Mouse (Mus musculus) cerebellum, adult 11-12 months (tissue): ENCODE measurements around the gene Rpsa.

Source experiments
- DNase-seq: peaks from one replicate; pipeline ENCODE4 v3.0.0; 2022

Rpsa gene

DNA sequence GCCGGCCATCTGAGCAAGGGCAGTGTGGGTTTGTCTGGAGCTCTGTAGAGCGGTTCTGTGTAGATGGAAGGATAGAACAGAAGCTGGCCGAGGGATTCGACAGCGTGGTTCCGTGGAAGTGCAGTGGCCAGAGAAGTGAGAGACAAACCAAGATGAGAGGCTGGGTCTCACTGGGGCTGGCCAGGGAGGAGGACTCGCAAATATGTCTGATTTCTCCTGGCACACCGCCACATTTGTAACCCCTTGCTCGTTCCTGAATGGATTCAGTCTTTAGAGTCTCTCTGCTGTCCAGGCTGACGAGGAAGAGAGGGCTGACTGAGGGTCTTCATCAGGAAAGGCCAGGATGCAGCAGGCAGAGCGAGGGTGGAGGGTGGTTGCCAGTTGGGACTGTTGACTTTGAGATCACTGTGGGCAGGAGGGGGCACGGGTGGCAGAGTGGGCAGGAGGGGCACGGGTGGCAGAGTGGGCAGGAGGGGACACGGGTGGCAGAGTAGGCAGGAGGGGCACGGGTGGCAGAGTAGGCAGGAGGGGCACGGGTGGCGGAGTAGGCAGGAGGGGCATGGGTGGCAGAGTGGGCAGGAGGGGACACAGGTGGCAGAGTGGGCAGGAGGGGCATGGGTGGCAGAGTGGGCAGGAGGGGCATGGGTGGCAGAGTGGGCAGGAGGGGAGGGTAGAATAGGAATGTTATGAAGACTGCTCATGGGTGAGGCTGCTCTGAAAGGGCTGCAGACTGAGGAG, 13.3 kb upstream of the Rpsa start:
- DNase-seq = no peak

DNA sequence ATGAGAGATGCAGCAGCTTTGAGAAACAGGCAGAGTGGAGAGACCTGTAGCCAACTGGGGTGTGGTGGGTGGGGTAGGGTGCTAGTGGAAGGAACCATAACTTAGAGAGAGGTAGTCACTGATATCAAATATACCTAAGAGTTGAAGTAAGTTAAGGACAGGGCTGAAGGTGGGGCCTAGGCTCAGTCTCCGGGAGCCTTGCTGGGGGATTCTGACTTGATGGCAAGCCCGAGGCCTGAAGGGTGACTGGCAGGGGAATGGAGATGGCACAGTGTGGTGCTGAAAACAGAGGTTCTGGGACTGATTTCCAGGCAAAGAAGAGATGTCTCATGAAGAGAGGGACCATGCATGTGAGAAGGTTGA, 12.7 kb upstream of the Rpsa start:
- no peak for DNase-seq

DNA sequence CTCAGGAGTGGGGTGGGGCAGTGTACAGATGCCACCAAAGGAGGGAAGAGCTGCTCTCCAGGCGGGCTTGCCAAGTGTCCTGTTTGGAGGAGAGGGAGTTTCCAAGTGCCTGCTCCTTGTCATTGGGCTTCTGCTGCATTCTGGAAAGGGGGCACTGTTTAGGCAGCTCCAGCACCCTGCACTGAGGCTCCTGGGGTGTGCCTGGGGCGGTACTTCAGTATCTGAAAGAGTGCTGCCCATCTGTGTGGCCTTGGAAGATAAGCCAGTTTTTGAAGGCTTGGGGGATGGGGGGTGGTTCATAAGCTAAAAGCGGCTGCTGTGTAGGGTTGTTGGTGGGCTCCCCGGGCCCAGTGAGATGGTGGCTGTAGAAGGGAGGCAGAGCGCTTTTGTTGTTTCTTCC, 11.9 kb upstream of the Rpsa start:
- DNase-seq = no peak

DNA sequence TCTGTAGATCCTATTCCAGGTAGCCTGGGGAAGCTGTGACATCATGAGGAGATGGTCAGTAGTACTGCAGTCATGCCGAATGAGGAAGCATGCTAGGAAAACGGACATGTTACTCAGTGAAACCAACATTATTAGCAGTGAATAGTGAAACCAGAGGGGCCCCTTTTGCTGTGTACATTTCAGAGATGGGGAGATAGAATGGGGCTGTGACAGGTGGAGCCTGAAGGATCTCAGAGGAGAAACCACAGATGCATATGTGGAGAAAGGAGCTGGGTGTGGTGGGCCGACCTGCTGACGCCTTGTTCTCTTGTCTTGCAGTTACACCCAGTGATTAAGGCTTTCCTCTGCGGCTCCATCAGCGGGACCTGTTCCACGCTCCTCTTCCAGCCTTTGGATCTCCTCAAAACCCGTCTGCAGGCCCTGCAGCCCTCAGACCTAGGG, 11.3 kb upstream of the Rpsa start:
- no peak for DNase-seq

DNA sequence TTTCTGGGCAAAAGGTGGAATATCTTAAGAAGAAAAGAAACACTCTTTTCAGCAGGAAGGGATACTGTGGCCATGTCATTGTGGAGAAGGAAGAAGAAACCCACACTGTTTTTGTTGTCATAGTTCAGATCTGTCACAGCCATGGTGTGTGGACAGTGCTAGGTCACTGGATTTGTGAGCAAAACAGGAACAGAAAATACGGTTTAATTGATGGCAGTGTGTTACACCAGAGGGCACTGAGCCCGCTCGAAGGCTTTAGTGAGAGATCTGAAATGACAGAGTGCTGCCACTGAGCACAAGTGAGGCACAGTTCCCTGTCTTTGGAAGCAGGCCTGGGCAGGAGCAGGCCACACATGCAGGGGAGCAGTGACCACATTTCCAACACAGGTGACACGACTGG, 9.3 kb upstream of the Rpsa start:
- no peak for DNase-seq

DNA sequence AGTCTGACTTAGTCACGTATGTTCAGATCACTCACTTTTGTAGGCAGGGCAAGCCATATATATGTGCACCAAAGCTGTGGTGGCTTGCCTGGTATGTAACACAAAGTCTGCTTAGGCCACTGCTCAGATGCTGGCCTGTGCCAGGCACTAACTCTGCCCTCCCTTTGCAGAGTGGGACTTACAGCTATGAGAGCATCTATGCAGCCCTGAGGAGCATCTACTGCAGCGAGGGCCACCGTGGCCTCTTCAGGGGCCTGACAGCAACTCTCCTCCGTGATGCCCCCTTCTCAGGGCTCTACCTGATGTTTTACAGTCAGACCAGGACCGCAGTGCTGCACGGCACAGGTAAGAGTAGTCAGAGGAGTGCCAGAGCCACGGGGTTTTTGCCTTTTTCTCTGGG, 7.0 kb upstream of the Rpsa start:
- DNase-seq = no peak

DNA sequence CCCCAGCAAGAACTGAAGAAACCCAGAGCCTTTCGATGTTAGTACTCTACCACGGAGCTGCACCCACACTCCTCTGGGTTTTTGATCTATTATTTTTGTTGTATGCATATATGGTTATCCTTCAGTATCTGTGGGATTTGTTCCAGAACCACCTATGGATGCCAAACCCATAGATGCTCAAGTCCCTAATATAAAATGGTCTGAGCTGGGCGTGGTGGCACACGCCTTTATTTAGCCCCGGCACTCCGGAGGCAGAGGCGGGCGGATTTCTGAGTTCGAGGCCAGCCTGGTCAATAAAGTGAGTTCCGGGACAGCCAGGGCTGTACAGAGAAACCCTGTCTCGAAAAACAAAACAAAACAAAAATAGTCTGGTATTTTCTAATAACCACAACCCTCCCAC, 621 bp upstream of the Rpsa start:
- no peak for DNase-seq

DNA sequence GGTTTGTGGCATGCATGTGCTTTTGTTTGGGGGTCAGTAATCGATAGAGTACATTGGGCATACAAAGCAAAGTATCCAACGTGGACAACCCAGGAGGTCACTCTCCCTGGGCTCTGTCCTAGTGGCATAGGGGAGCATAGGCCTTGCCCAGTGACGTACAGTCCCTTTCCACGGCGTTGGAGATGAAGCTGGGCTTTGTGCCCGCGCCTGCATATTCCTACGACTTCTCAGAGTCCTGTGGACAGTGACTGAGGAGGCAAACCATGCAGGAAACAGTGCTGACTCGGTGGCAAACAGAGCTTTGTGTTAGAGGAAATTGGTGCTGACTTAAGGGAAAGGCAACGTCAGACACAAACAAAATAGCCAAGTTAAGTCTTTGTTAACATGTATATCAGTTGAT, 1.8 kb downstream of the Rpsa start:
- DNase-seq = no peak

DNA sequence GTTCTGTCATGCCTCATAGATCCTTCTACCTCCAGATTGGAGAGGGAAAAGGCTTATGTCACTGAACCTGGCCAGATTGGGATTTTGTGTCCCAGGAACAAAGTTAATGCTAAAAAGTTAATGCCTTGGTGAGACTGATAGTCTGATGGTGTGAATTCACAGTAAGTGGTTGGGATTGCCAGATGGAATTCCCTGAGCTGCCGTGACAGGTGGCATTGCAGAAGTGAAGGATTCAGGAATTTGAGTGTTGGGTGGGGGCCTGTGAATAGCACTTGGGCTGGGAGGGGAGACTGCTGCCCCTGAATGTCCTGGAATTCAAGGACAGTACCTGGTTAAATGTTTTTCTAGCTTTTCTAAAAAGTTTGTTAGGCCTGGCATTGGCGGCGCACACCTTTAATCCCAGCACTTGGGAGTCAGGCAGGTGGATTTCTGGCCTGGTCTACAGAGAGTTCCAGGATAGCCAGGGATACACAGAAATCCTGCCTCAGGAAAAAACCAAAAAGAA, 4.3 kb downstream of the Rpsa start:
- no peak for DNase-seq

DNA sequence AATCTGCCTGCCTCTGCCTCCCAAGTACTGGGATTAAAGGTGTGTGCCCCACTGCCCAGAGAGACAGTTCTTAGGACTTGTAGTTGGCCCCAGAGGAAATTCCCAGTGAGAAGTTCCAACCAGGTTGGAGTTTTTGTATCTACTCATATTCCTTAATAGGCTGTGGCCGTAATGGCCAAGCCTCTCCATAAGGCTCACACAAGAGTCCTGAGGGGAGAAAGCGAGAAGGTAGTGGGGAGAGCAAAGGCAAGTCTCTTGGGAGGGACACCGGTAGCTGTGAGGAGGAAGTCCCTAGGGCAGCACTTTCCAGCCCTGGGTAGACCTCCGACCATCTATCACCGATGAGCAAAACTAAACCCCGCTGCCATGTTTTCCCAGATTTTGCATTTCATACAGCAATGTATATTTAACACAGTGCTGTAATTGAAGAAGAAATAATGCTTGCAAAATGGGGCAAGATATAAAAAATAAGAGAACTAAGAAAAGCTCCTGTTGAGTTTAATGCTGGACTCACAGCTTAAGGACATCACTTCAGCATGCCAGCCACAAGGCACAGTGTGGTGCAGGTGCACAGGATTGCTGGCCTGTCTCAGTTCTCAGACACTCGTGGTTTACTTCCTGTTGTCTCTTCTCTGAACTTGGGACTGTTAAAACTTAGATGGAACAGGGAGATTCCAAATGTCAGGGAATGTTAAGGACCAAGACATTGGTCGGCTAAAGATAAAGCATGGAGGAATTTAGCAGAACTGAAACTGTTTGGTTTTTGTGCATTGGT, 5.7 kb downstream of the Rpsa start:
- DNase-seq = no peak

DNA sequence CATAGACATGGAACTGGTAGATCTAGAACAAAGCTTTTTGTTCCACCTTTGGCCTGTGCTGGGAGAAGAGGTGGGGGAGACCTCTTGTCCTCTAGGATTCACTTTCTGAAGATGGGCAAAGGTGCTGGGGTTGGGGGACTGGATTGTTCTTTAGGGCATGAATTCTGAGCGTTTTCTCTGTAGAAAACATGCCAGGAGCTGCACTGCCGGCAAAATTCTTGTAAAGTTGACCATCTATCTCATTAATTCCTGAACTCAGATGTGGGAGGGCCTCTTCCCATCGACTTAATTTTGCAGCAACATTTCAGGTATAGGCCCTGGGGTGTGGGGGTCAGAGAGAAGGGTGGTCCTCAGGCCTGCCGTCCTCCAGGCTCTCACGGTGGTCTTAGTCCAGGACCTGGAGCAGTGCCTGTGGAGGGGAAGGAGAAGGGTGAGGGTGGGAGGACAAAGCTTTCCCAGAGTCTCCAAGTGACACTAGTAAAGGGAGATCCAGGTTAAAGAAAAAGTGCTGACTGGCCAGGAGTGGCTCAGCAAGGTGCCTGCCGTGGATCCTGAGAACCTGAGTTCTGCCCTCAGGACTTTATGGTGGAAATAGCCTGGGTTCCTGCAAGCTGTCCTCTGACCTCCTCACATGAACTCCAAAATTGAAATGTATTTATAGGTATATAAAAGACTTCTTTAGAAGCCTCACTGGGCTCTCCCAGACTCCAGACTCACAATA, 6.4 kb downstream of the Rpsa start:
- no peak for DNase-seq

DNA sequence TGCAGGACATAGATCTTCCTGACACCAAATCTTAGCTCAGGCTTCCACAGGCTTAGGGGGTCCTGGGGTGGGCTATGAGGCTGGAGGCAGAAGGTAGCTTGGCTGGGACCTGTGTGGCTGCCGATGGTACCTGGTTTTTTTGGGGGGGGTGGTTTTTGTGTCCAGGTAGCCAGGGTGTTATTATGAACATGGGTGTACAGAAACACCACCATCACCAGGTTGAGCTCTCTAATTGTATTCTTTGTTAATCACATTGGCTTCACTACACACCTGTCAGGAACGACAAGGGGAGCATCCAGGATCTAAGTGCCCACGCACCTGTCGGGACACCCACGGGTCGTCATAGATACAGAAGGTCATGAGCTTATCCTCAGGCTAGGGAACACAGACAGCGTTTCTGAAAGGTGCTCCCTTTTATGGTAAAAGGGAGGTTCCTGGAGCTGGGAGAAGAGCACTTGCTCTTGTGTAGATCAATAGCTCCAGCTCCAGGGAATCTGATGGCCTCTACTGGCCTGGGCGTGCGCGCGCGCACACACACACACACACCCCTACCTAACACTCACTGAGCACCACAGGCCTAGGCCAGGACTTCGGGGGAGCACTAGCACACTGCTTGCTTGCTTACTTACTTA, 7.2 kb downstream of the Rpsa start:
- DNase-seq = no peak

DNA sequence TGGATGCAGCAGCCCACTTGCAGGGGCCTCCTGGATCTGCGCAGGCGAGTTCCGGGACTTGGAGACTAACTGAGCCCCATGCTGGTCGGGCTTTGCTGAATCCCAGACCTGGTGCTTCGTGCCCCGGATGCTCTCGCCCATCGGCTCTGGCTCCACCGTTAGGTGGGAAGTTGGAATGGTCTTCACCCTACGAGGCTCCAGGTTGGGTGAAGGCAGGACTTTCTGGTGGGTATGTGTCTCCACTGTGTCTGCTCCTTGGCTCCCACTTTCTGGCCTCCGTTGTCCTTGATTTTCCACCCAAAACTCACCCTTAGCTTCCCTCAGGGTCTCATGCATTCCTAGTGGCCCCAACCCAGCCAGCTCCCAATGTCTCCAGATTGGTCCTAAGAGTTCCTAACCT, 8.0 kb downstream of the Rpsa start:
- no peak for DNase-seq

DNA sequence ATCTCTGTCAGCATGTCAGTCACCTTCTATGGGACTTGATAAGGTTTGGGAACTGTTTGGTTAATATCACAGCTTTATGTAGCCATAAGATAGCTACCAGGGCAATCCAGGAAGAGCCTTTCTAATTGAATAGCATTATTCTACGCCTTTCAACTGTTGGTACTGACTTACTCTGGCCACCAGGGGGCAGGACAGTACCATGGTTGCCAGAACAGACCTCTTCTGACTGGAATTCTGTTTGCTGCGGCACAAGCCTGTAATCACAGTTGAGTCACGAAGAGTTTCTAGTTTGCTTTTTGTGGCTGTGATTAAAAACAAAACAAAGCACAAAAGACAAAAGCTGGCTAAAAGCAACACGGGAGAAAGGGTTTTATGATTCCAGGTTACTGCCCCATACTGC, 13.2 kb downstream of the Rpsa start:
- no peak for DNase-seq

DNA sequence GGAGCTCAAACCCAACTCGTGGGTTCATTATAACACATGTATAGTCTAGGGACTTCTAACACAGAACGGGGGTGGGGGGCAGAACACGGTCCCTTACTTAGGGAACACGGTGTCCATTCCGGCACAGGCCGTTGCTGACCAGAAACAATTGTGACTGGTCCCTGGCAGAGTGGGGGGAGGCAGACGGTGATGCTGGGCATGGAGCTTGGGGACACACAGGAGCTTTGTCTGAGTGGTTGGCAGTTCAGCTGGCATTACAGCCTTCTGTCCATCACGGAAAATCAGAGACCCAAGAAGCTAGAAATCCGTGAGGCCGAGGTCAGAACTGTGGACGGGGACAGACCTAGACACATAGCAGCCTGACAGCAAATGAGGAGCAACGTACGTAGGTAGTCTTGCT, 17.0 kb downstream of the Rpsa start:
- DNase-seq = no peak

DNA sequence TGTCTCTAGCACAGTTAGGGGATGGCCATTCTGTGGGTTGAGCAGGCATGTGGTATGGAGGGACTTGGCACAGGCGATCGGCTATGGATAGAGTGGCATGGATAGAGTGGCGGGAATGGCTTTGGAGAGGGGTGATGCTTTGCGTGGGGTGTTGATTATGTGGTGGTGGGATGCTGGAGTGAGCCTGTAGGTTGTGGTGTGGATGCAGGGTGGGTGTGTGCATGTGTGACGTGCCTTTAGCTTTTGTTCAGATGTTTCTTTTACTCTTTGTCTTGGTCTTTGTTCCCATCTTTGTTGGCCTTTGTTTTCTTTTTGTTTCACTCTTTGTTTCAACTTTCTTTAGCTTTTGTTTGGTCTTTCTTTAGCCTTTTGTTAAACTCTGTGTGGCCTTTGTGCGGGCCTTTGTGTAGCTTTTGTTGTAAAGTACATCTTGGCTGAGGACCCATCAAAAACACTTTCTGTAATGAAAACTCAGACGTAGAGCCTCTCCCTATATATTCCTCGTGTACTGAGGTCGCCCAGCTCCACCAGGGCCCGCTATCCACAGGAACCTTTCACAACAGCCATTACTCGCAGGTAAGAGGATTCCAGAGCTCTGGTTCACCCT, 21.8 kb downstream of the Rpsa start, which contains the start of gene Mobp:
Mobp (plus strand) TSS at position 486 of the 607 bp plus-strand sequence.
- no peak for DNase-seq

DNA sequence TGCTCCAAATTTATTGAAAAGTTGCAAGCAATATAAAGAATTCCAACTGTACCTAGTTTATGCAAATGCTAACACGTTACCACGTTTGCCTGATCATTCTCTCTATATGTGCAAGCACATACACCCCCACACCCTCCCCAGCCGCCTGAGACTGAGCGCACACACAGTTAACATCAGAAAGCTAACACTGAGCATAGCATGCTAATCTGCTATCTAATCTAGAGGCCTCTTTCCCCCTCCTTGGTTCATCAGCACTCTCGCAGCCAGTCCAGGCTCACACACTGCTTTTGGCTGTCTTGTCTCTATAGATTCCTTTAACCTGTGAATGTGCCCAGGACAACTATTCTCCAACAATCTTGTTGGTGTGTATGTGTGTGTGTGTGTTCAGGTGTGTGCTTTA, 23.7 kb downstream of the Rpsa start:
- DNase-seq = no peak

DNA sequence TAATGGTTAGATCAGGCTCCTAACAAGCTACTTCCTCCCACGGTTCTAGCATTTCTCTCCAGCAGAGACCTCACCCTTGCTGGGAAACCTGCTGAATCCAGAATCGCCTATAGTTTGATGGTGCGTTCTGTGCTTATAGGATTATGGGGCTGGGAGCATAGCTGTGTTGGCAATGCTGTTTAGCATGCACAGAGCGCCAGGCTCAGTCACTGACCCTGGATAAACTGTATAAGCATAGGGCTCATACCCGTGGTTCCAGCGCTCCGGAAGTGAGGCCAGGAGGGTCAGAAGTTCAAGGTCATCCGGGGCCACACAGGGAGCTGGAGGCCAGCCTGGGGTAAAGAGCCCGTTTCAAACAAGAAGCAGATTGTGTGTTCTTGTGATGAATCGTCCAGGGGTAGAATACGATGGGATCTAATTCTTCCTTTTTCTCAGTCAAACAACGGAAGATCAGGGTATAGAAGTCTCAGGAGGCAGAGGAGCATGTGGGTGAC, 24.5 kb downstream of the Rpsa start:
- no peak for DNase-seq

DNA sequence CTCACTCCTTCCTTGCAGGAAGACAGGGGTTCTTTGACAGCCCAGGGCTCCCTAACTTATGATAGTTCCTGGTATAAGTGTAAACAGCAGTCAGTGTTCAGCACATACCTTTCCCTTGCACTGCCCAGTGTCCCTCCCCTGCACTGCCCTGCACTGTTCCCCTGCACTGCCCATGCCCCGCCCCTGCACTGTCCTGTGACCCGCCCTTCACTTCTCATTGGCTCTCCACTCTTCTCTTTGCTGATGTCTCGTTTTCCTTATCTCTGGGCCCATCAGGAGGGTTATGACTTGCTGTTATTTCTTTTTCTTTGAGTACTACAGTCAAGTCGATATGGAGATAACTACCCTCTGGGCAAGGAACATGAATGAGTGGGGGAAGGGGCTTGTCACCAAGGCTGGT, 30.6 kb downstream of the Rpsa start:
- DNase-seq = no peak

DNA sequence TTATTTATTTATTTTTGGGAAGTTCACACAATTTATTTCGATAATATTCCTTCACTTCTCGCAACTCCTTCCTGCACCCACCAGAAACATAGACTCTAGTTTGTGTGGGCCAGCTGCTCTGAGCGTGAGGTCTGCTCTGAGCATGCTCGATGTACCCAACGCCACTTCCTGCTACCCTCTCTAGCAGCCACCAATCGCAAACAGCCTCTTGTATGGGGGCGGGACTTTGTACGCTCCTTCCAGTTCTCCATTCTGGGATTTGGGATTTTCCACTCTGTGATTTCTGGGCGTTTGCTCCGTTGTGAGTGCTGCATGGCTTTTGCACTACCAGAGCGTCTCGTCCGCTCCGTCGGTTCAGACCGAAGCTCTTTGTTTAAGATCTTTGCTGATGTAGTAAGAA, 36.4 kb downstream of the Rpsa start:
- DNase-seq = no peak

DNA sequence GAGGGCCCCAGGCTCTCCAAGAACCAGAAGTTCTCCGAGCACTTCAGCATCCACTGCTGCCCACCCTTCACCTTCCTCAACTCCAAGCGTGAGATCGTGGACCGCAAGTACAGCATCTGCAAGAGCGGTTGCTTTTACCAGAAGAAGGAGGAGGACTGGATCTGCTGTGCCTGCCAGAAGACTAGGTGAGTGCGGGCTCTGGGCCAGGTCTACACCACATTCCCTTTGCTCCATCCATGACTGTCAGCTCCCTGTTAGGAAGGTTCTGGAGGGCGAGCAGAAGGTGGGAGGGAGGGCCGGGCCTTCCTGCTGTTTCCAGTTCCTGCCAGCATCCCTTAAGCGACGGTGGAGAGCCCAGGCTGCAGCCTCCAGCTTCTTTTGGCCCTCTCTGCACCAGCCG, 40.3 kb downstream of the Rpsa start:
- DNase-seq = no peak

DNA sequence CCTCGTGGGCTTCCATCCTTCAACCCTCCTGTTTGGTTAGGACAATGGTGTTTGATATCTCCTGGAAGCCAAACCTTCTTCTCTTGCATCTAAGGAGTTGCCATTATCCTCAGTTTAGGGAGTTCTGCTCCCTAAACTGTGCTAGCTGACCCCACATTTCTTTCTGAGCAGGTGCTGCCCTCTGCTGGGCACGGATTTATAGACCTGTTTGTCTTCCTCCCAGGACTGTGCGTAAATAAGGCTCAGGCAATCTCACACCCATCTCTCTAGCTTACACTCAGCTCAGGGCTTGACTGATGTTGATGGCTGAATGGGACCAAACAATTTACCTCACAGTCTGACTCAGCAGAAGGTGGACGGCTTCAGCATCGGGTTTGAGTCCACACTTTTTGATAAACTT, 43.8 kb downstream of the Rpsa start:
- DNase-seq = no peak
